Comparison of ENCODE assay signal across 18 mouse cellular contexts in genomic region chr11:118403951-118404899, GRCm38 (mm10). TPM values are rescaled to one million over a fixed set of nuclear protein-coding genes. Genes with fewer than 3 reads are reported as not detected.
DNase-seq lines count a peak whose midpoint lies in the region; ATAC-seq and TF ChIP-seq lines count a peak whose summit lies in the region.
"Had no signal": no experiment of that assay in that cellular context is flagged by ENCODE, and none has a peak within 500 bp of the region (broad histone marks: within the 10 kb centered on the region; RNA-seq: fewer than 3 reads in every experiment).

No protein-coding gene starts in this region.

- H3K9ac ChIP-seq in kidney, embryonic 15.5 days: no peak overlapping the region
- no peak overlapping the region for H3K9ac ChIP-seq in hindbrain, embryonic 11.5 days (ENCODE audit: low read depth, low read length)
- H3K9ac ChIP-seq: embryonic facial prominence, embryonic 12.5 days; heart, embryonic 13.5 days; hindbrain, embryonic 15.5 days; limb, embryonic 15.5 days; lung, embryonic 15.5 days; neural tube, embryonic 12.5 days had no signal

- WGBS in kidney, embryonic 15.5 days: 43% methylated on average over 6 of the region's 6 CpGs
- 93% methylated on average over 6 of the region's 6 CpGs for WGBS in thymus, adult 2 months
- 70% methylated on average over 6 of the region's 6 CpGs for WGBS in hindbrain, embryonic 11.5 days

- DNase-seq in cerebellum, adult 11 months: peak; percentile 9
- DNase-seq in kidney, postnatal 14 days: no peak
- peak; percentile 9 for DNase-seq in thymus, postnatal 4 days
- no peak for DNase-seq in thymus, adult 2 months
- no peak for DNase-seq in yolk sac, embryonic 10.5 days (ENCODE audit: low spot score)
- no peak for DNase-seq in hindbrain, embryonic 11.5 days (ENCODE audit: low spot score)
- DNase-seq: midbrain, embryonic 14.5 days; thymus, postnatal 14 days had no signal

- H3K4me3 ChIP-seq in kidney, embryonic 15.5 days (replicated peaks): no peak overlapping the region
- no peak overlapping the region for H3K4me3 ChIP-seq in thymus, adult 2 months (ENCODE audit: control insufficient read depth, insufficient read depth, low read length)
- no peak overlapping the region for H3K4me3 ChIP-seq in hindbrain, embryonic 11.5 days (ENCODE audit: low read depth, low read length)
- H3K4me3 ChIP-seq: embryonic facial prominence, embryonic 12.5 days; forebrain, embryonic 10.5 days; heart, embryonic 13.5 days; hindbrain, embryonic 15.5 days; limb, embryonic 15.5 days; lung, embryonic 15.5 days; neural tube, embryonic 12.5 days had no signal

- H3K9me3 ChIP-seq in kidney, embryonic 15.5 days (replicated peaks): no peaks in the 10 kb centered on the region
- no peaks in the 10 kb centered on the region for H3K9me3 ChIP-seq in hindbrain, embryonic 11.5 days (ENCODE audit: control insufficient read depth, low read length)
- H3K9me3 ChIP-seq: embryonic facial prominence, embryonic 12.5 days; forebrain, embryonic 10.5 days; G1E; heart, embryonic 13.5 days; hindbrain, embryonic 15.5 days; limb, embryonic 15.5 days; lung, embryonic 15.5 days; neural tube, embryonic 12.5 days had no signal

- H3K27me3 ChIP-seq in kidney, embryonic 15.5 days: no peaks in the 10 kb centered on the region
- H3K27me3 ChIP-seq in thymus, adult 2 months (ENCODE audit: control insufficient read depth, insufficient read depth, low read length): no peaks in the 10 kb centered on the region
- no peaks in the 10 kb centered on the region for H3K27me3 ChIP-seq in hindbrain, embryonic 11.5 days (ENCODE audit: control insufficient read depth, insufficient read depth, low read length)
- H3K27me3 ChIP-seq: embryonic facial prominence, embryonic 12.5 days; heart, embryonic 13.5 days; hindbrain, embryonic 15.5 days; limb, embryonic 15.5 days; lung, embryonic 15.5 days; neural tube, embryonic 12.5 days had no signal

- peaks cover 36% of the 10 kb centered on the region for H3K36me3 ChIP-seq in kidney, embryonic 15.5 days
- H3K36me3 ChIP-seq in thymus, adult 2 months (ENCODE audit: control insufficient read depth, insufficient read depth, low read length): peaks cover 22% of the 10 kb centered on the region
- 0 out of 2 replicates have a peak, but pooled peaks cover 5% of the 10 kb centered on the region for H3K36me3 ChIP-seq in hindbrain, embryonic 11.5 days (ENCODE audit: control insufficient read depth, insufficient read depth, low read length)

- no peak for ATAC-seq in cerebellum, adult (ENCODE audit: insufficient number of reproducible peaks, low FRiP score, low TSS enrichment)
- peak; percentile 13; the same call in 1 of the 2 replicates for ATAC-seq in kidney, embryonic 15.5 days (replicated peaks; ENCODE audit: low FRiP score)
- ATAC-seq in hindbrain, embryonic 11.5 days (ENCODE audit: low FRiP score): no peak

- peak overlapping the region; percentile 7 for H3K27ac ChIP-seq in kidney, embryonic 15.5 days
- no peak overlapping the region for H3K27ac ChIP-seq in thymus, adult 2 months (ENCODE audit: control insufficient read depth, insufficient read depth, low read length)
- no peak overlapping the region for H3K27ac ChIP-seq in hindbrain, embryonic 11.5 days (ENCODE audit: low read depth, low read length)
- H3K27ac ChIP-seq: embryonic facial prominence, embryonic 12.5 days; forebrain, embryonic 10.5 days; heart, embryonic 13.5 days; hindbrain, embryonic 15.5 days; limb, embryonic 15.5 days; lung, embryonic 15.5 days; neural tube, embryonic 12.5 days had no signal

- TF ChIP-seq POLR2A in thymus, adult 2 months (IDR thresholded peaks at IDR 0.05; ENCODE audit: control insufficient read depth, extremely low read depth, insufficient read depth, low read length, poor library complexity): no peak

- H3K4me1 ChIP-seq in kidney, embryonic 15.5 days: peaks cover 53% of the 10 kb centered on the region
- H3K4me1 ChIP-seq in thymus, adult 2 months (replicated peaks; ENCODE audit: control insufficient read depth, insufficient read depth, low read length): peaks cover 32% of the 10 kb centered on the region
- H3K4me1 ChIP-seq in hindbrain, embryonic 11.5 days (replicated peaks; ENCODE audit: control insufficient read depth, insufficient read depth, low read length): no peaks in the 10 kb centered on the region

- H3K4me2 ChIP-seq in kidney, embryonic 15.5 days: no peak overlapping the region
- no peak overlapping the region for H3K4me2 ChIP-seq in hindbrain, embryonic 11.5 days (replicated peaks; ENCODE audit: low read depth, low read length)
- H3K4me2 ChIP-seq: embryonic facial prominence, embryonic 12.5 days; heart, embryonic 13.5 days; hindbrain, embryonic 15.5 days; limb, embryonic 15.5 days; lung, embryonic 15.5 days; neural tube, embryonic 12.5 days had no signal

- no peak for TF ChIP-seq CTCF in thymus, adult 2 months (IDR thresholded peaks at IDR 0.05; ENCODE audit: borderline replicate concordance, control insufficient read depth, extremely low read depth, insufficient read depth, low read length, poor library complexity)

RNA-seq across cellular contexts. Expression of gene Lgals3bp, which starts 2.3 kb away (rescaled TPM):
- 13.6 and 18.2 TPM in 2 replicates for polyA plus RNA-seq in kidney, embryonic 15.5 days (2015; fragmentation: Nextera tagmentation; extraction: Ambion mirVana)
- polyA plus RNA-seq in thymus, adult 2 months (2012; rRNA removed): 450 and 565 TPM in 2 replicates
- 1.9 and 2.7 TPM in 2 replicates for polyA plus RNA-seq in hindbrain, embryonic 11.5 days (2014; fragmentation: Nextera tagmentation; extraction: Ambion mirVana)

RNA-seq across cellular contexts. Expression of gene Cant1, which starts 14.7 kb away (rescaled TPM):
- polyA plus RNA-seq in kidney, embryonic 15.5 days (2015; fragmentation: Nextera tagmentation; extraction: Ambion mirVana): 26.7 and 32.9 TPM in 2 replicates
- 100 and 105 TPM in 2 replicates for polyA plus RNA-seq in thymus, adult 2 months (2012; rRNA removed)
- 21.0 and 21.1 TPM in 2 replicates for polyA plus RNA-seq in hindbrain, embryonic 11.5 days (2014; fragmentation: Nextera tagmentation; extraction: Ambion mirVana)

RNA-seq across cellular contexts. Expression of gene C1qtnf1, which starts 23.8 kb away (rescaled TPM):
- polyA plus RNA-seq in kidney, embryonic 15.5 days (2015; fragmentation: Nextera tagmentation; extraction: Ambion mirVana): 5.9 and 7.2 TPM in 2 replicates
- polyA plus RNA-seq in thymus, adult 2 months (2012; rRNA removed): 8.4 and 10.6 TPM in 2 replicates
- 1.1 and 2.5 TPM in 2 replicates for polyA plus RNA-seq in hindbrain, embryonic 11.5 days (2014; fragmentation: Nextera tagmentation; extraction: Ambion mirVana)
- polyA plus RNA-seq: G1E had no signal

RNA-seq across cellular contexts. Expression of gene Timp2, which starts 48.7 kb away (rescaled TPM):
- polyA plus RNA-seq in kidney, embryonic 15.5 days (2015; fragmentation: Nextera tagmentation; extraction: Ambion mirVana): 84.4 and 87.7 TPM in 2 replicates
- 72.6 and 78.8 TPM in 2 replicates for polyA plus RNA-seq in thymus, adult 2 months (2012; rRNA removed)
- polyA plus RNA-seq in hindbrain, embryonic 11.5 days (2014; fragmentation: Nextera tagmentation; extraction: Ambion mirVana): 39.5 and 41.2 TPM in 2 replicates
- polyA plus RNA-seq: G1E had no signal

Comparison
In these comparisons a context has a peak if more than half of its experiments do, and no peak if none do; other contexts are left out.
1. DNase-seq: peak in cerebellum, adult 11 months (single experiment) and thymus, postnatal 4 days (single experiment); none in kidney, postnatal 14 days (single experiment), thymus, adult 2 months (single experiment), yolk sac, embryonic 10.5 days (single experiment) and hindbrain, embryonic 11.5 days (single experiment).
2. RNA of gene Lgals3bp, which starts 2.3 kb away (polyA plus RNA-seq): 450 to 565 TPM in thymus, adult 2 months; 13.6 to 18.2 TPM in kidney, embryonic 15.5 days and 1.9 to 2.7 TPM in hindbrain, embryonic 11.5 days; every median in the first group is over 10 times any median in the second.